Mouse (Mus musculus): ENCODE data around the gene Esyt2.

DNA sequence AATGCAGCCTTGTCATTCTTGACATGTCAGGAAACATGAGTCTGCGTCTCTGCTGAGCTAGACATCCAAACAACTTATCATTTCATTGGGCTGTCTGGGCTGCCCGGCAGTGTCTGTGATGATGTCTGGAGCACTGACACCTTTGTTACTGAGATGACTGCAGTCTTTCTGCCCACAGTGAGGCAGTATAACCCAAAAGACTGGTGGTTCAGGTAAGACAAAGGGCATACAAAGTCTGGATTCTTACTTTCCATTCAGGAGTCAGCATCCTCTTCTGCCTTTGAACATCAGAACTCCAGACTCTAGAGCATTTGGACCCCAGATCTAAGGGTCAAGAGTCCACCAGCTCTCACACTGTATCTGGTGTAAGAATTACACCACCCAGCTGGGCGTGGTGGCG, 45.6 kb upstream of the Esyt2 start:
- TF ChIP-seq TAL1 (IDR thresholded peaks at IDR 0.05; ENCODE audit: low read length) (no peak), GATA1 (IDR thresholded peaks at IDR 0.05; ENCODE audit: low read length) (no peak)
